Mouse (Mus musculus): ENCODE measurements at regions not wholly inside any gene's neighbourhood (a gene's known extent, or its start where the extent isn't known, plus 50 kb on each side); places are given as distances from the start of the nearest gene placed in this dataset.

- TF ChIP-seq CTCF (IDR thresholded peaks at IDR 0.05) (no peak), EP300 (IDR thresholded peaks at IDR 0.05) (no peak)
Measured at GRCm38 (mm10) chr13:101368170-101368569, 399.8 kb downstream of the Pik3r1 start.
